Mouse (Mus musculus): ENCODE data around the gene Pkd1l2. TPM values are rescaled to one million over a fixed set of nuclear protein-coding genes. Genes with fewer than 3 reads are reported as not detected.

The Pkd1l2 gene
- polyA plus RNA-seq, 1 experiment from 2014 or later = not detected

DNA sequence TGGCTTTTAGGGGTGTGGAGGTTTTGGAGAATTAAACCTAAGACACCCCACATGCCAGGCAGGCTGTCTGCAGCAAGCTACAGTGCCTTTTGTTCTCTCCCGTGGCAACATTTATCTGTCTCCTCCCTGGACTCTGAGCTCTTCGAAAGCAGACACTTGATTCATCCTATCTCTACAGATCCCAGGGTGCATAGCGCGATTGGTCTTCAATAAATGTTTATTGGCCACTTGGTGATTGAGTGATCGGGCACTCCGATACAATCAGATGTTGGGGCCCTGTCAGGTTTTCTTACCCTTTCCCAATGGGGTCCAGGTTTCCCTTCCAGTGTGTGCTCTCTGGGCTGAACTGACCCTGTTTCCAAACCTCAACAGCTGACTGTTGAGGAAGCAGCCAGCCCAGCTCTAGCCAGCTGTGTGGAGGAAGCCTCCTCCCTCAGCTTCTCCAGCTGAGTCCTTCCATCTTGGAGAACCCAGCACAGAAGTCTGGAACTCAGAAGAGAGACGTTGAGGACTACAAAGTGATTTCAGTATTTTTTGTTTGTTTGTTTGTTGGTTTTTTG is 3.8 kb downstream of the Pkd1l2 start:
- no peak for ATAC-seq (replicated peaks; ENCODE audit: low FRiP score, low TSS enrichment, low read depth)

DNA sequence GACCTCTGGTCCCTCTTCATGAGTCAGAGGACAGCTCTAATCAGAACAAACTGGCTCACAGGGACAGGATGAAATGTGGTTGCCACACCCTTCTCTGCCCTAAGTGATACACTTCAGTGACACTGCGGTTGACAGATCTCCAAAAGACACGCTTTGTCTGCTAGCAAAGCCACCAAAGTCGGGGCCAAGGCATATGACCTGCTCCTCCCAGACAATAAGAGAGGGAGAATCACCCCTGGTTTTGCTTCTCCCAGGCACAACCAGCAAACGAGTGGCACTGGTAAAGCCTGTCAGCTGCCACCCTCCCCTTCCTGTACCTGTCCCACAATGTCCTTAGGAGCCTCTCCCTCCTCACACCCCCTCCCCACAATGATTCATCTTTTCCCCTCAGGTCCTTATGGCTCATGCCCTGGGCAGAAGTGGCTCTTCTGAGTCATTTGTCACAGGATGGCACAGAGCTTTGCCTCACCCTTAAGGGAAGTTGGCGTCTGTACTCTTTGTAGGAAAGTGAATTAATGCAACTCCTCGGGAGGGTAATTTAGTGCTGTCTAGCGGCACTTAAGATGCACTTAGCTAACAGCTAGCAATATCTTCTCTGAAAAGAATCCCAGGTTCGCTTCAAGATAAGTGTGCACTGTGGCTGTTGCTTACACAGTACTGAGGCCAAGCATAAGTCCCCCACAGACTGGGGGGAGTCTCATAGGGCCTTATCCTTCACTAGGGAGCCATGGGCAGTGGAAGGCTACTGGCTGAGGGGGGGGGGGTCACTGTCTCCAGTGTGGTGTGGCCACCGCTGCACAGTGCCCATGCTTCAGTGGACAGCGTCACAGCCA is 7.7 kb downstream of the Pkd1l2 start:
- H3K4me1 ChIP-seq (replicated peaks; ENCODE audit: control insufficient read depth, insufficient read depth, low read length) = no peaks in the 10 kb centered on the region
- 62% methylated on average over 10 of the region's 10 CpGs for WGBS
- no peak for ATAC-seq (replicated peaks; ENCODE audit: low FRiP score, low TSS enrichment, low read depth)
- H3K27me3 ChIP-seq (replicated peaks; ENCODE audit: control insufficient read depth, insufficient read depth, low read length) = no peaks in the 10 kb centered on the region
- no peaks in the 10 kb centered on the region for H3K9me3 ChIP-seq (ENCODE audit: control insufficient read depth, low read length)
- H3K9ac ChIP-seq (ENCODE audit: low read length) = no peak overlapping the region
- no peaks in the 10 kb centered on the region for H3K36me3 ChIP-seq (ENCODE audit: control insufficient read depth, insufficient read depth, low read length)
- DNase-seq (ENCODE audit: low spot score) = no peak
- no peak overlapping the region for H3K4me2 ChIP-seq (ENCODE audit: low read length)
- H3K4me3 ChIP-seq (ENCODE audit: low read depth, low read length) = no peak overlapping the region
- H3K27ac ChIP-seq (ENCODE audit: low read depth) = no peak overlapping the region

More for the DNA sequence above, 3.8 kb downstream of the Pkd1l2 start:
- no peaks in the 10 kb centered on the region for H3K9me3 ChIP-seq (ENCODE audit: control insufficient read depth, low read length)
- H3K27me3 ChIP-seq (replicated peaks; ENCODE audit: control insufficient read depth, insufficient read depth, low read length) = no peaks in the 10 kb centered on the region
- WGBS = 77% methylated on average over 7 of the region's 7 CpGs
- no peaks in the 10 kb centered on the region for H3K36me3 ChIP-seq (ENCODE audit: control insufficient read depth, insufficient read depth, low read length)
- no peak overlapping the region for H3K27ac ChIP-seq (ENCODE audit: low read depth)
- no peak overlapping the region for H3K4me3 ChIP-seq (ENCODE audit: low read depth, low read length)
- DNase-seq (ENCODE audit: low spot score) = no peak
- H3K4me2 ChIP-seq (ENCODE audit: low read length) = no peak overlapping the region
- H3K9ac ChIP-seq (ENCODE audit: low read length) = no peak overlapping the region
- 0 out of 2 replicates have a peak, but pooled peaks cover 3% of the 10 kb centered on the region for H3K4me1 ChIP-seq (replicated peaks; ENCODE audit: control insufficient read depth, insufficient read depth, low read length)

DNA sequence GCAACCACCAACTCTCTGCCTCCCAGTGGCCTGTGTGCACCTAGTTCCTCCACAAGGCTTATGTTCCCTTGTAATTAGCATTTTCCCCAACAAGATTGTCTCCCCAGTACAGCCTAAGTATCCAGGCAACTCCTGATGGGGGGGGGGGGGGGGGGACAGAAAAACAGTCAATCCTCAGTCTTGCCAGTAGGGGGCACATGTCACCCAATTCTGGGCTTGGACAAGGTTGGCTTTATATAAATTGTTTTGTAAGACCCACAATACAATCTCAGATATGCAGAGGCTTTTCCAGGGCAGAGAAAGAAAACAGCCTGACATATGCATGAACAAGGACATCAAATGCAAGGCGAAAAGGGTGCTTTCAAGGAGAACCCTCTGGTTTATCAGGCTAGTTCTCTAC is 12.5 kb downstream of the Pkd1l2 start:
- H3K9ac ChIP-seq (ENCODE audit: low read length) = no peak overlapping the region
- no peak overlapping the region for H3K27ac ChIP-seq (ENCODE audit: low read depth)
- H3K36me3 ChIP-seq (ENCODE audit: control insufficient read depth, insufficient read depth, low read length) = no peaks in the 10 kb centered on the region
- WGBS = 81% methylated on average over 1 of the region's 1 CpGs
- no peaks in the 10 kb centered on the region for H3K4me1 ChIP-seq (replicated peaks; ENCODE audit: control insufficient read depth, insufficient read depth, low read length)
- no peak overlapping the region for H3K4me3 ChIP-seq (ENCODE audit: low read depth, low read length)
- ATAC-seq (replicated peaks; ENCODE audit: low FRiP score, low TSS enrichment, low read depth) (no peak), DNase-seq (ENCODE audit: low spot score) (no peak)
- no peaks in the 10 kb centered on the region for H3K9me3 ChIP-seq (ENCODE audit: control insufficient read depth, low read length)
- no peak overlapping the region for H3K4me2 ChIP-seq (ENCODE audit: low read length)
- no peaks in the 10 kb centered on the region for H3K27me3 ChIP-seq (replicated peaks; ENCODE audit: control insufficient read depth, insufficient read depth, low read length)

DNA sequence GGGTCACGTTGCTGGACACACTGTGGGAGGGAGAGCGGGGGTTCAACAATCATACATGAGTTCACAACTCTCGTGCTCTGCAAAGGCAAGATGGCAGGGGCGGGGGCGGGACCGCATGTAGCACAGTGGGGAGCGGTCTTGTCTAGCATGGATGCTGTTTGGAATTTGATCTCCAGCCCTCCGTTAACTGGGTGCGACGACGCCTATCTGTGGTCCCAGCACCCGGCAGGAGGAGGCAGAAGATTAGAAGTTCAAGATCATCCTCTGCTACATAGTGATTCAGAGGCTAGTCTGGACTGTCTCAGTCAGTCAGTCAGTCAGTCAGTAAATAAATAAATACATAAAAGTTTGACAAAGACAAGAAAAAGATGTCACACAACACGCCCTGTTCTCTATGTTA is 14.0 kb downstream of the Pkd1l2 start:
- Histone ChIP-seq H3K4me3 (ENCODE audit: low read depth, low read length) (no peak overlapping the region), H3K27ac (ENCODE audit: low read depth) (no peak overlapping the region), H3K9ac (ENCODE audit: low read length) (no peak overlapping the region), H3K27me3 (replicated peaks; ENCODE audit: control insufficient read depth, insufficient read depth, low read length) (no peaks in the 10 kb centered on the region), H3K9me3 (ENCODE audit: control insufficient read depth, low read length) (no peaks in the 10 kb centered on the region), H3K4me1 (replicated peaks; ENCODE audit: control insufficient read depth, insufficient read depth, low read length) (no peaks in the 10 kb centered on the region), H3K36me3 (ENCODE audit: control insufficient read depth, insufficient read depth, low read length) (no peaks in the 10 kb centered on the region), H3K4me2 (ENCODE audit: low read length) (no peak overlapping the region)
- WGBS = 74% methylated on average over 13 of the region's 13 CpGs
- DNase-seq (ENCODE audit: low spot score) = no peak
- no peak for ATAC-seq (replicated peaks; ENCODE audit: low FRiP score, low TSS enrichment, low read depth)

DNA sequence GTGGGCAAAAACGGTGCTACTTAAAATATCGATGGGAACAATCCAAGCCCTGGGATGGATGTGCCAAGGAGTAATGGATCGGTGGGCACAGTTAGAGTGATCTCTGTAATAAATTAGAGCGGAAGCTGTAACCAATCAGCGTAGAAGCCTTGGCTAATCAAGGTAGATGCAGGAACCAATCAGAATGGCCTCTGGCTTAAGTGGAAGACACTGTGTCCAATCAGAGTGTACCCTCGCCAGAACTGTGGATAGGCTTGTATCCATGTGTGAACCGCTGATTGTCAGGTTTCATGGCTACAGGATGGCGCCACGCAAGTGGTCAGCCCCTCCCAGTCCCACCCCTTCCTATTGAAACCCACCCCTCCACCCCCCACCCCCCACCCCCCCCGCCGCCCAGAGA is 14.9 kb downstream of the Pkd1l2 start:
- ATAC-seq (replicated peaks; ENCODE audit: low FRiP score, low TSS enrichment, low read depth) (no peak), DNase-seq (ENCODE audit: low spot score) (no peak)
- Histone ChIP-seq H3K36me3 (ENCODE audit: control insufficient read depth, insufficient read depth, low read length) (no peaks in the 10 kb centered on the region), H3K9me3 (ENCODE audit: control insufficient read depth, low read length) (peaks cover 2% of the 10 kb centered on the region), H3K27me3 (replicated peaks; ENCODE audit: control insufficient read depth, insufficient read depth, low read length) (no peaks in the 10 kb centered on the region), H3K4me3 (ENCODE audit: low read depth, low read length) (no peak overlapping the region), H3K9ac (ENCODE audit: low read length) (no peak overlapping the region), H3K4me2 (ENCODE audit: low read length) (no peak overlapping the region), H3K4me1 (replicated peaks; ENCODE audit: control insufficient read depth, insufficient read depth, low read length) (no peaks in the 10 kb centered on the region), H3K27ac (ENCODE audit: low read depth) (no peak overlapping the region)
- 80% methylated on average over 11 of the region's 11 CpGs for WGBS

DNA sequence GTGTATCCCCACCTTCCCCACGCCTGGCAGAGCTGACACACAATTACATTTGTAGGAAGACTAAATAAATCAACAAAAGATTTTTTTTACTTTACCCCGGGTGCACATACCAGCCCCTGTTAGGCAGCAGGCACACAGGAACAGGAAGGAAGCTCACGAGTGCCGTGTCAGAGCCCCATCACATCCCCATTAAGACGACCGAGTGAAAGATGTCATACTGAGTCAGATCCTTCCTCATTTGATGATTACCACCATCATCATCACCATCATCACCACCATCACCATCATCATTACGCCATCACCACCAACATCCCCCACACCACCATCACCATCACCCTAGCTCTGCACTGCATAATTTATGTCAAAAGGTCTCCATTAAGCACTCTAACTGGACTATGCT is 15.3 kb downstream of the Pkd1l2 start:
- Histone ChIP-seq H3K4me2 (ENCODE audit: low read length) (no peak overlapping the region), H3K4me1 (replicated peaks; ENCODE audit: control insufficient read depth, insufficient read depth, low read length) (no peaks in the 10 kb centered on the region), H3K9ac (ENCODE audit: low read length) (no peak overlapping the region), H3K36me3 (ENCODE audit: control insufficient read depth, insufficient read depth, low read length) (no peaks in the 10 kb centered on the region), H3K9me3 (ENCODE audit: control insufficient read depth, low read length) (peaks cover 4% of the 10 kb centered on the region), H3K27ac (ENCODE audit: low read depth) (no peak overlapping the region), H3K27me3 (replicated peaks; ENCODE audit: control insufficient read depth, insufficient read depth, low read length) (no peaks in the 10 kb centered on the region), H3K4me3 (ENCODE audit: low read depth, low read length) (no peak overlapping the region)
- ATAC-seq (replicated peaks; ENCODE audit: low FRiP score, low TSS enrichment, low read depth) = no peak
- WGBS = 72% methylated on average over 7 of the region's 7 CpGs
- DNase-seq (ENCODE audit: low spot score) = no peak

DNA sequence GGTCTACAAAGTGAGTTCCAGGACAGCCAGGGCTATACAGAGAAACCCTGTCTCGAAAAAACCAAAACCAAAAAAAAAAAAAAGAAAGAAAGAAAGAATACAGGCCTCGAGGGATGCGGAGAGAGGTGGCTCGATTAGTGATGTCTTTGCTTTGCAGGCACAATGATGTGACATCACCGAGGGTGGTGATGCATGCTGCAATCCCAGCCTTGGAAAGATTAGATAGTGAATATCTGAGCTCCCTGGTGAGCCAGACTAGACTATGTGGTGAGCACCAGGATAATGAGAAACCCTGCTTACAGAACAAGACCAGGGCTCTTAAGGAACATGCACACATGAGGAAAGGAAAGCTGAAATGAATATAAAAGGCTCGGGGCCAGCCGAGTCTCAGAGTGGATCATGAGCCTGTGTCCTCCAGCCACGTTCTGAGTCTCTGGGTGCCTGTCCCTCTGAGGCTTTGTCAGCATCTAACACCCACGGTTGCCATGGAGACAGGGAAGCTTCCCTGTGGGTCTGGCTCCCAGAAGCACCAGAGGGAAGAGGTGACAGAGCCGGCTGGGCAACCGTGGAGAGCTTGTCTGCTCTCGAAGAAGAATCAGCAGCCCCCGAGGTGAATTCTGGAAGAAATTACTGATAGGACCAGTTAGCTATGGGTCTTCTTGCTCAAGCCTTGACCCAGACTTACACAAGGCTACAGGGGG is 20.9 kb downstream of the Pkd1l2 start:
- Histone ChIP-seq H3K36me3 (ENCODE audit: control insufficient read depth, insufficient read depth, low read length) (no peaks in the 10 kb centered on the region), H3K27ac (ENCODE audit: low read depth) (no peak overlapping the region), H3K27me3 (replicated peaks; ENCODE audit: control insufficient read depth, insufficient read depth, low read length) (no peaks in the 10 kb centered on the region), H3K4me3 (ENCODE audit: low read depth, low read length) (no peak overlapping the region), H3K4me2 (ENCODE audit: low read length) (no peak overlapping the region), H3K9ac (ENCODE audit: low read length) (no peak overlapping the region), H3K4me1 (replicated peaks; ENCODE audit: control insufficient read depth, insufficient read depth, low read length) (no peaks in the 10 kb centered on the region), H3K9me3 (ENCODE audit: control insufficient read depth, low read length) (peaks cover 4% of the 10 kb centered on the region)
- 71% methylated on average over 13 of the region's 13 CpGs for WGBS
- ATAC-seq (replicated peaks; ENCODE audit: low FRiP score, low TSS enrichment, low read depth) = no peak
- no peak for DNase-seq (ENCODE audit: low spot score)

DNA sequence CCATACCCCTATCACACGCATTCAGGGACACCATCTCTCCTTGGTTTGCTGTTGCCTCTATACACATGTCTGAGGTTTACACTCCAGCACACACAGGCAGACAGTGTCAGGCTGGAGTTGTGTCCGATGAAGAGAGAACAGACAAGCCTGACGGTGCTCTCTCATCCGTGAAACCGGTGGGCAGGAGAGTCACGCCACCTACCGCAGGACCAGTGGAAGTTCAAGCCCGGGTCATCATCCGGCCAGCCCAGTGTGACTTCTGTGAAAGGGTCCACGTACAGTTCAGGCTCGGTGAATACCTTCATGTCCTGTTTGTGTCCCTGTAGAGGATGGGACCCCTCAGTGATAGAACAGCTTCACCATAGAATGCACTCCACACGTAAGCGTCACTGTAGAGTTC is 21.9 kb downstream of the Pkd1l2 start:
- H3K27me3 ChIP-seq (replicated peaks; ENCODE audit: control insufficient read depth, insufficient read depth, low read length) = no peaks in the 10 kb centered on the region
- DNase-seq (ENCODE audit: low spot score) = no peak
- H3K4me3 ChIP-seq (ENCODE audit: low read depth, low read length) = no peak overlapping the region
- H3K4me2 ChIP-seq (ENCODE audit: low read length) = no peak overlapping the region
- no peak for ATAC-seq (replicated peaks; ENCODE audit: low FRiP score, low TSS enrichment, low read depth)
- H3K9me3 ChIP-seq (ENCODE audit: control insufficient read depth, low read length) = peaks cover 4% of the 10 kb centered on the region
- 81% methylated on average over 13 of the region's 13 CpGs for WGBS
- no peaks in the 10 kb centered on the region for H3K36me3 ChIP-seq (ENCODE audit: control insufficient read depth, insufficient read depth, low read length)
- no peaks in the 10 kb centered on the region for H3K4me1 ChIP-seq (replicated peaks; ENCODE audit: control insufficient read depth, insufficient read depth, low read length)
- no peak overlapping the region for H3K27ac ChIP-seq (ENCODE audit: low read depth)
- H3K9ac ChIP-seq (ENCODE audit: low read length) = no peak overlapping the region

Measured in intestine, embryonic 14.5 days (tissue).